ENCODE assay signal across 11 mouse cellular contexts in the genomic region with DNA sequence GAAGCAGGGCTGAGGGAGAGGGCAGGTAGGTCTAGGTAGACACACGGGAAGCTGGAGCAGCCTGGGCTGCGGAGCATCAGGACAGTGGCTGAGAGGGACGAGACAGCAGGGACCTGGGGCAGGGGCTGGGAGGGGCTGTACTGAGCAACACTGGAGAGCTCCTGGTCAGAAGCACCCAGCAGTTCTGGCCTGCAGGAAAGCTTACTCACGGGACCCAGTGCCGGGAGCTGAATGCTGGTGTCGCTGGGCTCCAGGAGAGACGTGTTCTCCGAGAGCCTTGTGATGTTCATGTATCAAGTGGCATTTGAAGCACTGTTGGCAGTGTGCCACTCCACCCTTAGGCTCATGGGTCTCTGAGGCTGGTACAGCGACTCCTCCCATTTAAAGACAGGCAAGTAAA.
DNase-seq lines count a peak whose midpoint lies in the region; ATAC-seq and TF ChIP-seq lines count a peak whose summit lies in the region.
"Had no signal": no experiment of that assay in that cellular context is flagged by ENCODE, and none has a peak within 500 bp of the region (broad histone marks: within the 10 kb centered on the region; RNA-seq: fewer than 3 reads in every experiment).

No protein-coding gene starts in this region.

- TF ChIP-seq CTCF in MEL (IDR thresholded peaks at IDR 0.05 in 2 of 3, conservative IDR thresholded peaks at IDR 0.05 in 1 of 3; ENCODE audit: control insufficient read depth in 1 of 3, insufficient read depth in 1 of 3, low read depth in 2 of 3, low read length in 3 of 3, poor library complexity in 1 of 3, severe bottlenecking in 1 of 3), result no peak
- TF ChIP-seq CTCF in intestine, postnatal 0 days (IDR thresholded peaks at IDR 0.05; ENCODE audit: low read depth), result no peak

- peak; percentile 68 for ATAC-seq in heart, embryonic 14.5 days (ENCODE audit: insufficient number of reproducible peaks, insufficient read depth, low FRiP score, low read depth)
- peak; percentile 48; the same call in 1 of the 2 replicates for ATAC-seq in embryonic facial prominence, embryonic 15.5 days (ENCODE audit: insufficient number of reproducible peaks, low FRiP score, low TSS enrichment, low read depth)
- ATAC-seq in lung, embryonic 16.5 days (ENCODE audit: low read depth), result peak; percentile 79
- ATAC-seq in cerebellum, adult (ENCODE audit: insufficient number of reproducible peaks, low FRiP score, low TSS enrichment), result no peak
- no peak for ATAC-seq in intestine, postnatal 0 days

- no peaks in the 10 kb centered on the region for H3K79me2 ChIP-seq in MEL (ENCODE audit: control insufficient read depth, insufficient read depth, low read length, poor library complexity)

- peak overlapping the region; percentile 62 for H3K9ac ChIP-seq in heart, embryonic 14.5 days (ENCODE audit: low read length)
- no peak overlapping the region for H3K9ac ChIP-seq in MEL (ENCODE audit: control insufficient read depth, low read depth, low read length, poor library complexity, severe bottlenecking)
- H3K9ac ChIP-seq in embryonic facial prominence, embryonic 15.5 days, result no peak overlapping the region
- H3K9ac ChIP-seq in lung, embryonic 16.5 days (ENCODE audit: low read length), result peak overlapping the region; percentile 36; the same call in 1 of the 2 replicates
- no peak overlapping the region for H3K9ac ChIP-seq in intestine, postnatal 0 days (ENCODE audit: low read depth, low read length)

- peaks cover 16 to 26% of the 10 kb centered on the region in 2 experiments for H3K4me1 ChIP-seq in heart, embryonic 14.5 days (ENCODE audit: control insufficient read depth in 2 of 2, insufficient read depth in 2 of 2, low read length in 2 of 2)
- H3K4me1 ChIP-seq in MEL (ENCODE audit: control insufficient read depth in 1 of 2, insufficient read depth in 2 of 2, low read length in 2 of 2), result no peaks in the 10 kb centered on the region
- H3K4me1 ChIP-seq in embryonic facial prominence, embryonic 15.5 days, result peaks cover 25% of the 10 kb centered on the region
- peaks cover 36% of the 10 kb centered on the region for H3K4me1 ChIP-seq in lung, embryonic 16.5 days (replicated peaks; ENCODE audit: control insufficient read depth, insufficient read depth, low read length)
- no peaks in the 10 kb centered on the region for H3K4me1 ChIP-seq in intestine, postnatal 0 days (replicated peaks; ENCODE audit: control insufficient read depth, insufficient read depth, low read length)

- H3K4me3 ChIP-seq in heart, embryonic 14.5 days (ENCODE audit: control insufficient read depth in 1 of 2, insufficient read depth in 1 of 2, low read depth in 1 of 2, low read length in 2 of 2), result no peak overlapping the region
- no peak overlapping the region for H3K4me3 ChIP-seq in MEL (ENCODE audit: control insufficient read depth in 1 of 2, insufficient read depth in 1 of 2, low read depth in 2 of 2, low read length in 2 of 2)
- no peak overlapping the region for H3K4me3 ChIP-seq in embryonic facial prominence, embryonic 15.5 days (replicated peaks)
- H3K4me3 ChIP-seq in lung, embryonic 16.5 days (ENCODE audit: low read length), result no peak overlapping the region
- H3K4me3 ChIP-seq in intestine, postnatal 0 days (ENCODE audit: low read depth, low read length), result no peak overlapping the region
- H3K4me3 ChIP-seq: layer of hippocampus, adult 2 months had no signal

- no peak for TF ChIP-seq POLR2A in MEL (IDR thresholded peaks at IDR 0.05; ENCODE audit: control insufficient read depth in 1 of 2, insufficient read depth in 1 of 2, low read depth in 1 of 2, low read length in 2 of 2, poor library complexity in 1 of 2)

- no peak for TF ChIP-seq EP300 in MEL (IDR thresholded peaks at IDR 0.05; ENCODE audit: low read depth in 1 of 2, low read length in 2 of 2)

- H3K9me3 ChIP-seq in heart, embryonic 14.5 days (ENCODE audit: control insufficient read depth, low read length), result no peaks in the 10 kb centered on the region
- no peaks in the 10 kb centered on the region for H3K9me3 ChIP-seq in MEL (replicated peaks; ENCODE audit: insufficient read depth, low read length)
- H3K9me3 ChIP-seq in embryonic facial prominence, embryonic 15.5 days (replicated peaks), result no peaks in the 10 kb centered on the region
- no peaks in the 10 kb centered on the region for H3K9me3 ChIP-seq in lung, embryonic 16.5 days (ENCODE audit: control insufficient read depth, low read length)
- no peaks in the 10 kb centered on the region for H3K9me3 ChIP-seq in intestine, postnatal 0 days (ENCODE audit: control insufficient read depth)

- no peak for DNase-seq in heart, adult 11 months
- peak; percentile 7 for DNase-seq in MEL (ENCODE audit: low read depth, low spot score)
- DNase-seq in layer of hippocampus, adult 11-12 months (ENCODE audit: low spot score), result no peak
- DNase-seq: kidney, adult 9 months; right cerebral cortex, postnatal 4 days had no signal

- H3K27ac ChIP-seq in heart, embryonic 14.5 days (replicated peaks in 1 of 2; ENCODE audit: control insufficient read depth in 1 of 2, insufficient read depth in 1 of 2, low read depth in 2 of 2, low read length in 2 of 2), result peak overlapping the region; percentile 88 to 92
- no peak overlapping the region for H3K27ac ChIP-seq in MEL (ENCODE audit: control insufficient read depth, low read depth, low read length)
- H3K27ac ChIP-seq in embryonic facial prominence, embryonic 15.5 days (replicated peaks), result 0 out of 2 replicates have a peak overlapping the region, but pooled peaks have one; percentile 24
- H3K27ac ChIP-seq in lung, embryonic 16.5 days (ENCODE audit: low read length), result peak overlapping the region; percentile 92
- H3K27ac ChIP-seq in intestine, postnatal 0 days (ENCODE audit: low read depth, low read length), result no peak overlapping the region
- H3K27ac ChIP-seq: layer of hippocampus, adult 2 months had no signal

- TF ChIP-seq RAD21 in MEL (IDR thresholded peaks at IDR 0.05; ENCODE audit: low read depth, low read length), result no peak

- peak overlapping the region; percentile 37 for H3K4me2 ChIP-seq in heart, embryonic 14.5 days (ENCODE audit: low read length)
- H3K4me2 ChIP-seq in embryonic facial prominence, embryonic 15.5 days (replicated peaks), result no peak overlapping the region
- 0 out of 2 replicates have a peak overlapping the region, but pooled peaks have one; percentile 23 for H3K4me2 ChIP-seq in lung, embryonic 16.5 days (ENCODE audit: low read depth, low read length)
- H3K4me2 ChIP-seq in intestine, postnatal 0 days (replicated peaks; ENCODE audit: low read depth), result no peak overlapping the region

- H3K36me3 ChIP-seq in heart, embryonic 14.5 days (ENCODE audit: control insufficient read depth, insufficient read depth, low read length), result no peaks in the 10 kb centered on the region
- no peaks in the 10 kb centered on the region for H3K36me3 ChIP-seq in MEL (ENCODE audit: control insufficient read depth in 1 of 2, insufficient read depth in 2 of 2, low read length in 2 of 2)
- no peaks in the 10 kb centered on the region for H3K36me3 ChIP-seq in embryonic facial prominence, embryonic 15.5 days
- no peaks in the 10 kb centered on the region for H3K36me3 ChIP-seq in lung, embryonic 16.5 days (ENCODE audit: control insufficient read depth, insufficient read depth, low read length)
- H3K36me3 ChIP-seq in intestine, postnatal 0 days (ENCODE audit: control insufficient read depth, insufficient read depth), result no peaks in the 10 kb centered on the region

- WGBS in heart, embryonic 14.5 days, result 42% methylated on average over 9 of the region's 9 CpGs
- 45% methylated on average over 9 of the region's 9 CpGs for WGBS in embryonic facial prominence, embryonic 15.5 days
- 46% methylated on average over 9 of the region's 9 CpGs for WGBS in lung, embryonic 16.5 days
- WGBS in intestine, postnatal 0 days, result 86% methylated on average over 9 of the region's 9 CpGs

- H3K27me3 ChIP-seq in heart, embryonic 14.5 days (ENCODE audit: control insufficient read depth, insufficient read depth, low read length), result no peaks in the 10 kb centered on the region
- no peaks in the 10 kb centered on the region for H3K27me3 ChIP-seq in MEL (ENCODE audit: control insufficient read depth in 1 of 2, insufficient read depth in 2 of 2, low read length in 2 of 2)
- H3K27me3 ChIP-seq in embryonic facial prominence, embryonic 15.5 days, result no peaks in the 10 kb centered on the region
- H3K27me3 ChIP-seq in lung, embryonic 16.5 days (ENCODE audit: control insufficient read depth, insufficient read depth, low read depth, low read length), result no peaks in the 10 kb centered on the region
- H3K27me3 ChIP-seq in intestine, postnatal 0 days (replicated peaks; ENCODE audit: control insufficient read depth, insufficient read depth, low read length), result no peaks in the 10 kb centered on the region

TF ChIP-seq in MEL, 35 proteins besides CTCF, POLR2A, EP300 and RAD21:
- TF ChIP-seq POLR2AphosphoS5 (IDR thresholded peaks at IDR 0.05; ENCODE audit: borderline replicate concordance, low read depth, low read length), result no peak
- TF ChIP-seq ETS1 (IDR thresholded peaks at IDR 0.05; ENCODE audit: low read depth, low read length), result no peak
- no peak for TF ChIP-seq BHLHE40 (IDR thresholded peaks at IDR 0.05; ENCODE audit: borderline replicate concordance, low read depth, low read length)
- no peak for TF ChIP-seq ELF1 (IDR thresholded peaks at IDR 0.05; ENCODE audit: low read depth, low read length)
- no peak for TF ChIP-seq MXI1 (IDR thresholded peaks at IDR 0.05; ENCODE audit: low read depth, low read length)
- no peak for TF ChIP-seq MYC (IDR thresholded peaks at IDR 0.05; ENCODE audit: low read depth, low read length)
- no peak for TF ChIP-seq NELFE (IDR thresholded peaks at IDR 0.05; ENCODE audit: low read depth, low read length)
TF ChIP-seq in MEL: peak in this region for 0.

Comparison
In these comparisons a context has a peak if more than half of its experiments do, and no peak if none do; other contexts are left out.
1. ATAC-seq: peak in heart, embryonic 14.5 days (single experiment), embryonic facial prominence, embryonic 15.5 days (single experiment) and lung, embryonic 16.5 days (single experiment); none in cerebellum, adult (single experiment) and intestine, postnatal 0 days (single experiment).
2. H3K27ac ChIP-seq: peak in heart, embryonic 14.5 days (2 of 2), embryonic facial prominence, embryonic 15.5 days (single experiment) and lung, embryonic 16.5 days (single experiment); none in MEL (single experiment) and intestine, postnatal 0 days (single experiment).
3. H3K4me2 ChIP-seq: peak in heart, embryonic 14.5 days (single experiment) and lung, embryonic 16.5 days (single experiment); none in embryonic facial prominence, embryonic 15.5 days (single experiment) and intestine, postnatal 0 days (single experiment).
4. H3K9ac ChIP-seq: peak in heart, embryonic 14.5 days (single experiment) and lung, embryonic 16.5 days (single experiment); none in MEL (single experiment), embryonic facial prominence, embryonic 15.5 days (single experiment) and intestine, postnatal 0 days (single experiment).